Mouse (Mus musculus): Measurements from ENCODE around the gene Nfatc4.

GRCm38 (mm10) chr14:55853621-55854285 lies 30.8 kb downstream of the Nfatc4 start, which contains the start of gene Nynrin:
- TF ChIP-seq POLR2A (IDR thresholded peaks at IDR 0.05; ENCODE audit: insufficient read length, low read depth) (no peak), TCF12 (IDR thresholded peaks at IDR 0.05; ENCODE audit: insufficient read depth, poor library complexity, severe bottlenecking) (no peak)
